Mouse (Mus musculus) heart, postnatal 0 days (tissue): Measurements from ENCODE around the gene Mcrip1.

Source experiments
- CTCF ChIP-seq: IDR thresholded peaks from 2 replicates; pipeline ENCODE4 v1.5.1; 2016; ENCODE audit warnings: antibody characterized with exemption, control low read depth, low read depth
- EP300 ChIP-seq: IDR thresholded peaks from 2 replicates; pipeline ENCODE4 v1.6.1; 2016; ENCODE audit warnings: antibody characterized with exemption, low read depth

DNA sequence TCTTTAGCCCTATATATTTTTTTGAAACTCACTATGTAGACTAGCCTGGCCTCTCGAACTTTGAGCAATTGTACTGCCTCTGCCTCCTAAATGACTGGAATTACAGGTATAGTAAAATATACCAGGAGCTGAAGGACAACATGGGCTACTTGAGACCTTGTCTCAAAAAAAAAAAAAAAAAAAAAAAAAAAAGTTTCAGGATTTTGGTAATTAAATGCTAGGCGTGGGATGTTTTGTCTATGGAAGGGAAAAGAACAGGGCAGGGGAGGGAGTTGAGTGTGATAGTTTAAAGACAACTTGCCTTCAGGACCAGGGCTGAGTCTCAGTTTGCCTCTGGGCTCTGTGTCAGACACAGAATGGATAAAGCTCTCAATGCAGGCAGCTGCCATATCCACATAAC lies 25.5 kb upstream of the Mcrip1 start:
- TF ChIP-seq CTCF: no peak
- no peak for TF ChIP-seq EP300
